Mouse (Mus musculus) spleen, adult 12 weeks (tissue): Measurements from ENCODE around the gene Adcy4.

ENCODE experiments used
- DNase-seq: peaks from one replicate; pipeline ENCODE4 v3.0.0; 2022; ENCODE audit warnings: low spot score

The Adcy4 gene

DNA sequence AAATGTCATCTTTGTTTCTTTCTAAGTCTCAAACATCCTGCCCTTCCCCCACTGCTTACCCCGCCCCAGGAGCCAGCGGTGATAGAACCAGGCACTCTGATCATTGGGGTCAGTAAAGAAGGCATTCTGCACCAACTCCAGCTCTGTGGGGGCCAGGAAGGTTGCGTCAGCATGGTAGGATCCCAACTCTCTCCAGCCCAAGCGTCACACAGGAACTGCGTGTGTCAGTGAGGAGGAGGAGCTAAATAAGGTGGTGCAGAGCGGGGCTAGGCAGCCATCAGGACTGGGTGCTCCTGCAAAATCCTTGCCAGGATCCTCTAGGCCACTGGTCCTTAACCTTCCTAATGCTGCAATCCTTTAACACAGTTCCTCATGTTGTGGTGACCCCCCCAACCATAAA lies 64.2 kb downstream of the Adcy4 start:
- DNase-seq: no peak
